Mouse (Mus musculus): ENCODE measurements at regions not wholly inside any gene's neighbourhood (a gene's known extent, or its start where the extent isn't known, plus 50 kb on each side); places are given as distances from the start of the nearest gene placed in this dataset.

DNA sequence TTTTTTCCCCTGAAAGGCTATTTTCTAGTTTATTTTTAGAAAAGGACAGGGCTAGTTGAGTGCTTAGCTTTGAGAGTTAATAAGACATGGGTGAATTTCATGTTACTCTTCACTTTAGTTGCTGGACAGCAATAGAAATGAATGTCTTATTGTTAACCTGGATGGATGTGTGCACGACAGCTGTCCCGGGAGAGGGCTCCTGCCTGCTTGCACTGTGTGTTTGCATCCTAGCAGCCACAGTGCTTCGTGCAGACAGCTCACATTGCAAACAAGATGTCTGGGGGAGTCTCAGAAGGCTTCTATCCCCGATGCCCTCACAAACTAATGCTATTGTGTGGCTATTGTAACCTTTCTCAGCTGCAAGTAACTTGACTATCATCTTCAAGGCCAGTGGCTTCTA is 221.0 kb downstream of the Mex3b start:
- no peak for TF ChIP-seq CTCF (conservative IDR thresholded peaks at IDR 0.05; ENCODE audit: insufficient read depth, insufficient read length, low read depth, low read length)
- TF ChIP-seq POLR2A (IDR thresholded peaks at IDR 0.05; ENCODE audit: low read depth, low read length): no peak
